Comparison of ENCODE assay signal across 26 mouse cellular contexts in the genomic region with DNA sequence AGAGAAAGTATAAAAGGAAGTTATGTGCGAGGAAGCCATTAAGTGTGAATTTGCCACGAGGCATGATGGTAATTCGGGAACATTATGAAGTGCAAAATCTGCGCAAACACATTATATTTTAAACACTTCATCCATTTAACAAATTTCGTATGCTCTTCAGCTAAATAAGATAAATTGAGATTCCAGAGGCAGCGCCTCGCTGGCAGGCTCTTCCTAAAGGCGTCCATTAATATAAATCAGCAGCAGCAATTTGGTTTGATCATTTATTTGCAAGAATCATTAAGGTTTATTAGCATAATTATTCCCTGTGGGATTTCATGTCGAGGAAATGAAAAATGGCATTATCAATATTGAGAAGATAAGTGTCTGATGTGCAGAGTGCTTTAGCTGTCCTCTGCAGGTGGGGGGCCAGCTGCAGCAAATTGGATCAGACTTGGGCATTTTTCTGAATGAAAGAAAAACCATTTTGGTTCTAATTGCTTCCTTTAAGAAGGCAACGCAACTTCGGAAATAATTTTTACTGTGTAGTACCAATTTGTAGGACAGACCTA. TPM values are rescaled to one million over a fixed set of nuclear protein-coding genes. Genes with fewer than 3 reads are reported as not detected.
A peak's percentile ranks its signal among the peaks of the same experiment; 100 is the strongest.
DNase-seq lines count a peak whose midpoint lies in the region; ATAC-seq lines count a peak whose summit lies in the region.
"Had no signal": no experiment of that assay in that cellular context is flagged by ENCODE, and none has a peak within 500 bp of the region (broad histone marks: within the 10 kb centered on the region; RNA-seq: fewer than 3 reads in every experiment).

No protein-coding gene starts in this region.

- H3K9me3 ChIP-seq in forebrain, embryonic 16.5 days (ENCODE audit: control insufficient read depth, low read length), result no peaks in the 10 kb centered on the region
- H3K9me3 ChIP-seq in forebrain, embryonic 13.5 days (replicated peaks), result no peaks in the 10 kb centered on the region
- H3K9me3 ChIP-seq in midbrain, embryonic 15.5 days, result no peaks in the 10 kb centered on the region
- no peaks in the 10 kb centered on the region for H3K9me3 ChIP-seq in midbrain, embryonic 11.5 days (ENCODE audit: control insufficient read depth, low read length)
- H3K9me3 ChIP-seq in hindbrain, embryonic 15.5 days, result no peaks in the 10 kb centered on the region
- H3K9me3 ChIP-seq in neural tube, embryonic 15.5 days (replicated peaks), result no peaks in the 10 kb centered on the region
- H3K9me3 ChIP-seq: embryonic facial prominence, embryonic 12.5 days; heart, embryonic 10.5 days had no signal

- no peaks in the 10 kb centered on the region for H3K36me3 ChIP-seq in forebrain, embryonic 16.5 days (ENCODE audit: control insufficient read depth, insufficient read depth)
- no peaks in the 10 kb centered on the region for H3K36me3 ChIP-seq in forebrain, embryonic 13.5 days (ENCODE audit: poor library complexity, severe bottlenecking)
- no peaks in the 10 kb centered on the region for H3K36me3 ChIP-seq in midbrain, embryonic 15.5 days (replicated peaks)
- no peaks in the 10 kb centered on the region for H3K36me3 ChIP-seq in midbrain, embryonic 11.5 days (ENCODE audit: control insufficient read depth, insufficient read depth, low read length)
- H3K36me3 ChIP-seq in hindbrain, embryonic 15.5 days, result no peaks in the 10 kb centered on the region
- no peaks in the 10 kb centered on the region for H3K36me3 ChIP-seq in neural tube, embryonic 15.5 days
- H3K36me3 ChIP-seq: embryonic facial prominence, embryonic 12.5 days; heart, embryonic 10.5 days; heart, embryonic 15.5 days; liver, embryonic 12.5 days had no signal

- WGBS in forebrain, embryonic 16.5 days, result 61% methylated on average over 11 of the region's 11 CpGs
- WGBS in forebrain, embryonic 13.5 days, result 67% methylated on average over 11 of the region's 11 CpGs
- 60% methylated on average over 11 of the region's 11 CpGs for WGBS in midbrain, embryonic 15.5 days
- WGBS in midbrain, embryonic 11.5 days, result 86% methylated on average over 11 of the region's 11 CpGs
- 39% methylated on average over 11 of the region's 11 CpGs for WGBS in hindbrain, embryonic 15.5 days
- WGBS in neural tube, embryonic 15.5 days, result 32% methylated on average over 11 of the region's 11 CpGs

- H3K27ac ChIP-seq in forebrain, embryonic 16.5 days (ENCODE audit: low read length), result no peak overlapping the region
- no peak overlapping the region for H3K27ac ChIP-seq in forebrain, embryonic 13.5 days
- H3K27ac ChIP-seq in midbrain, embryonic 15.5 days, result no peak overlapping the region
- no peak overlapping the region for H3K27ac ChIP-seq in midbrain, embryonic 11.5 days (ENCODE audit: low read depth, low read length)
- H3K27ac ChIP-seq in hindbrain, embryonic 15.5 days (replicated peaks), result peak overlapping the region; percentile 6
- H3K27ac ChIP-seq in neural tube, embryonic 15.5 days (replicated peaks), result peak overlapping the region; percentile 37; the same call in 1 of the 2 replicates
- H3K27ac ChIP-seq: embryonic facial prominence, embryonic 12.5 days; heart, embryonic 10.5 days; heart, embryonic 15.5 days; liver, embryonic 12.5 days had no signal

- no peak overlapping the region; the same call in 1 of the 2 replicates for H3K4me2 ChIP-seq in forebrain, embryonic 16.5 days (ENCODE audit: low read length)
- no peak overlapping the region for H3K4me2 ChIP-seq in forebrain, embryonic 13.5 days
- no peak overlapping the region for H3K4me2 ChIP-seq in midbrain, embryonic 15.5 days
- no peak overlapping the region for H3K4me2 ChIP-seq in midbrain, embryonic 11.5 days
- H3K4me2 ChIP-seq in hindbrain, embryonic 15.5 days, result peak overlapping the region; percentile 20
- peak overlapping the region; percentile 35 for H3K4me2 ChIP-seq in neural tube, embryonic 15.5 days
- H3K4me2 ChIP-seq: embryonic facial prominence, embryonic 12.5 days; heart, embryonic 15.5 days; liver, embryonic 12.5 days had no signal

- no peak overlapping the region for H3K4me3 ChIP-seq in forebrain, embryonic 16.5 days (replicated peaks; ENCODE audit: low read length)
- H3K4me3 ChIP-seq in forebrain, embryonic 13.5 days, result no peak overlapping the region
- H3K4me3 ChIP-seq in midbrain, embryonic 15.5 days, result no peak overlapping the region
- H3K4me3 ChIP-seq in midbrain, embryonic 11.5 days (ENCODE audit: low read depth, low read length), result no peak overlapping the region
- H3K4me3 ChIP-seq in hindbrain, embryonic 15.5 days, result no peak overlapping the region
- no peak overlapping the region for H3K4me3 ChIP-seq in neural tube, embryonic 15.5 days (replicated peaks)
- H3K4me3 ChIP-seq: embryonic facial prominence, embryonic 12.5 days; heart, embryonic 10.5 days; heart, embryonic 15.5 days; liver, embryonic 12.5 days had no signal

- DNase-seq in midbrain, embryonic 11.5 days (ENCODE audit: low spot score, missing footprints), result no peak
- no peak for DNase-seq in frontal cortex, postnatal 14 days (ENCODE audit: low spot score in 2 of 2)
- DNase-seq: adrenal gland, postnatal 10 days; cerebellum, adult 11 months; cerebellum, adult 9-10 months; embryo, embryonic 11 days; gastrocnemius, postnatal 10 days; heart, adult 11 months; kidney, adult 9 months; kidney, postnatal 10 days; layer of hippocampus, postnatal 36 days; left cerebral cortex, postnatal 4 days; liver, postnatal 0 days; lung, postnatal 36 days; thymus, adult 2 months had no signal

- peak; percentile 36; the same call in 1 of the 2 replicates for ATAC-seq in forebrain, embryonic 16.5 days
- ATAC-seq in forebrain, embryonic 13.5 days, result no peak
- ATAC-seq in midbrain, embryonic 15.5 days (replicated peaks), result peak; percentile 43; the same call in 1 of the 2 replicates
- ATAC-seq in midbrain, embryonic 11.5 days (ENCODE audit: low FRiP score), result no peak
- ATAC-seq in hindbrain, embryonic 15.5 days (ENCODE audit: low FRiP score, low read depth), result peak; percentile 39; the same call in 1 of the 2 replicates
- 0 out of 2 replicates have a peak, but pooled peaks have one; percentile 18 for ATAC-seq in neural tube, embryonic 15.5 days (ENCODE audit: low FRiP score)
- ATAC-seq: intestine, postnatal 0 days; liver, embryonic 12.5 days; liver, postnatal 0 days; Patski had no signal

- no peak overlapping the region for H3K9ac ChIP-seq in forebrain, embryonic 16.5 days (replicated peaks; ENCODE audit: low read depth, low read length)
- no peak overlapping the region; the same call in 1 of the 2 replicates for H3K9ac ChIP-seq in forebrain, embryonic 13.5 days
- H3K9ac ChIP-seq in midbrain, embryonic 15.5 days, result no peak overlapping the region
- no peak overlapping the region for H3K9ac ChIP-seq in midbrain, embryonic 11.5 days (ENCODE audit: low read length)
- no peak overlapping the region for H3K9ac ChIP-seq in hindbrain, embryonic 15.5 days
- H3K9ac ChIP-seq in neural tube, embryonic 15.5 days (replicated peaks), result no peak overlapping the region
- H3K9ac ChIP-seq: embryonic facial prominence, embryonic 12.5 days; heart, embryonic 15.5 days; liver, embryonic 12.5 days; liver, postnatal 0 days had no signal

- H3K27me3 ChIP-seq in forebrain, embryonic 16.5 days (replicated peaks; ENCODE audit: control insufficient read depth, insufficient read depth, low read length), result no peaks in the 10 kb centered on the region
- no peaks in the 10 kb centered on the region; the same call in 1 of the 2 replicates for H3K27me3 ChIP-seq in forebrain, embryonic 13.5 days
- no peaks in the 10 kb centered on the region for H3K27me3 ChIP-seq in midbrain, embryonic 15.5 days (replicated peaks)
- H3K27me3 ChIP-seq in midbrain, embryonic 11.5 days (ENCODE audit: control insufficient read depth, insufficient read depth, low read length), result no peaks in the 10 kb centered on the region
- H3K27me3 ChIP-seq in hindbrain, embryonic 15.5 days, result no peaks in the 10 kb centered on the region
- H3K27me3 ChIP-seq in neural tube, embryonic 15.5 days (replicated peaks), result no peaks in the 10 kb centered on the region
- H3K27me3 ChIP-seq: embryonic facial prominence, embryonic 12.5 days; heart, embryonic 15.5 days had no signal

- 0 out of 2 replicates have a peak, but pooled peaks cover 3% of the 10 kb centered on the region for H3K4me1 ChIP-seq in forebrain, embryonic 16.5 days (replicated peaks; ENCODE audit: control insufficient read depth, insufficient read depth, low read length)
- peaks cover 16% of the 10 kb centered on the region for H3K4me1 ChIP-seq in forebrain, embryonic 13.5 days
- H3K4me1 ChIP-seq in midbrain, embryonic 15.5 days, result peaks cover 24% of the 10 kb centered on the region
- peaks cover 2% of the 10 kb centered on the region; the same call in 1 of the 2 replicates for H3K4me1 ChIP-seq in midbrain, embryonic 11.5 days (ENCODE audit: control insufficient read depth, insufficient read depth, low read length)
- H3K4me1 ChIP-seq in hindbrain, embryonic 15.5 days (replicated peaks), result peaks cover 36% of the 10 kb centered on the region
- peaks cover 27% of the 10 kb centered on the region for H3K4me1 ChIP-seq in neural tube, embryonic 15.5 days

RNA-seq across cellular contexts. Expression of a gene that starts 12.4 kb away (rescaled TPM):
- 12.1 and 16.4 TPM in 2 replicates for polyA plus RNA-seq in forebrain, embryonic 16.5 days (2015; fragmentation: Nextera tagmentation; extraction: Ambion mirVana)
- polyA plus RNA-seq in forebrain, embryonic 13.5 days (2015; fragmentation: Nextera tagmentation; extraction: Ambion mirVana), result 28.8 and 30.4 TPM in 2 replicates
- 6.5 and 7.4 TPM in 2 replicates for polyA plus RNA-seq in midbrain, embryonic 15.5 days (2015; fragmentation: Nextera tagmentation; extraction: Ambion mirVana)
- 48.8 and 57.0 TPM in 2 replicates for polyA plus RNA-seq in midbrain, embryonic 11.5 days (2014; fragmentation: Nextera tagmentation; extraction: Ambion mirVana)
- 10.4 and 12.0 TPM in 2 replicates for polyA plus RNA-seq in hindbrain, embryonic 15.5 days (2015; fragmentation: Nextera tagmentation; extraction: Ambion mirVana)
- 6.4 and 13.2 TPM in 2 replicates for polyA plus RNA-seq in neural tube, embryonic 15.5 days (2015; fragmentation: Nextera tagmentation; extraction: Ambion mirVana)

Comparison
In these comparisons a context has a peak if more than half of its experiments do, and no peak if none do; other contexts are left out.
1. ATAC-seq: peak in forebrain, embryonic 16.5 days (single experiment), midbrain, embryonic 15.5 days (single experiment), hindbrain, embryonic 15.5 days (single experiment) and neural tube, embryonic 15.5 days (single experiment); none in forebrain, embryonic 13.5 days (single experiment) and midbrain, embryonic 11.5 days (single experiment).
2. H3K27ac ChIP-seq: peak in hindbrain, embryonic 15.5 days (single experiment) and neural tube, embryonic 15.5 days (single experiment); none in forebrain, embryonic 16.5 days (single experiment), forebrain, embryonic 13.5 days (single experiment), midbrain, embryonic 15.5 days (single experiment) and midbrain, embryonic 11.5 days (single experiment).
3. H3K4me2 ChIP-seq: peak in hindbrain, embryonic 15.5 days (single experiment) and neural tube, embryonic 15.5 days (single experiment); none in forebrain, embryonic 16.5 days (single experiment), forebrain, embryonic 13.5 days (single experiment), midbrain, embryonic 15.5 days (single experiment) and midbrain, embryonic 11.5 days (single experiment).